Mouse (Mus musculus) B cell, adult 2 months (primary cell): ENCODE measurements around the gene Paqr8.
"Not testable (repeated sequence)": the region's sequence is repeated elsewhere in the genome, so short reads cannot be mapped to it uniquely, and the experiment has no call there.

ENCODE experiments used
- DNase-seq, 2 experiments: peaks; one replicate each; pipeline ENCODE4 v3.0.0; 2022

Paqr8 gene

DNA sequence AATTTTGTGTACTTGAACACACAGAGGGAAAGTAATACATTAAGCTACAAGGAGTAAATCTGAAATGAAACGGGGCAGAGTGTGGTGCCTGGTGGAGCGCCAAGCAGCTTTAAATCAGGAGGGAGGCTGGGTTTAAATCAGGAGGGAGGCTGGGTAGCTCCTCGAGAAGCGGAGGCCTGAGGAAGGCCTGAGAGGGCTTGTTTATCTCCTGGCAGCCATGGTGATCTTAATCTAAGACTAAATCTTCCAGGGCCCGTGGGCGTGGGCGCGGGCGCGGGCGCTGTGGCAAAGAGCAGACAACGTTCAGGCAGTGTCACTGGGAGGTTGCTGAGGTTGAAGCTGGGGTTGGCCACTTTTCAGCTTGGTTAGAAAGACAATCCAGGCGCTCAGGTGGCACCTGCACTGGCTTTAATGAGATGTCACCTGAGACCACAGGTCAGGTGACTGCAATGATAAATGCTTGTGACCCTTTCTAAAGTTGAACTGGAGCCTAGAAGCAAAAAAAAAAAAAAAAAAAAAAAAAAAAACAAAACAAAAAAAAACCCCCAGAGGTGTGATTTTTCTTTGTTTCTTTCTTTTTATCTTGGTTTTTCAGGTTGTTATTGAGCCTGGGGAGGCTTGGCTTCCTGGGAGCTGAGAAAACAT is 22.2 kb downstream of the Paqr8 start:
- no peak for DNase-seq

DNA sequence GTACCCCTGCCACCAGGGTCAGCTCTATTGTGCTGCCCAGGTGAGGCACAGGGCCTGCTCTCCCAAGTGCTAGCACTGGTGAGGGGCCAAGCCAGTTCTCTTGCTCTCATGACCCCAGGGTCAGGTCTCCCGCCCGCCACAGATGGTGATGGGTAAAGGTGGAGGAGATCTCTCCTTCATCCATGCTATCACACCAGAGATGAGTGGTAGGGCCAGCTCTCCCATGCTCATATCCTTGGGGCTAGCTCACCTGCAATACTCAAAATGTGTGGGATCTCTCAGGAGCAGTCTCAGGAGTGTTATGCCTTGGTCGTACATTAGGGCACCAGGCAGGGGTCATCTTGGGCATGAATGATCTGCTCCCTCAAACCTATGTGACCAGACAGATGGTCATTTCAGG is 24.4 kb downstream of the Paqr8 start:
- no peak for DNase-seq

DNA sequence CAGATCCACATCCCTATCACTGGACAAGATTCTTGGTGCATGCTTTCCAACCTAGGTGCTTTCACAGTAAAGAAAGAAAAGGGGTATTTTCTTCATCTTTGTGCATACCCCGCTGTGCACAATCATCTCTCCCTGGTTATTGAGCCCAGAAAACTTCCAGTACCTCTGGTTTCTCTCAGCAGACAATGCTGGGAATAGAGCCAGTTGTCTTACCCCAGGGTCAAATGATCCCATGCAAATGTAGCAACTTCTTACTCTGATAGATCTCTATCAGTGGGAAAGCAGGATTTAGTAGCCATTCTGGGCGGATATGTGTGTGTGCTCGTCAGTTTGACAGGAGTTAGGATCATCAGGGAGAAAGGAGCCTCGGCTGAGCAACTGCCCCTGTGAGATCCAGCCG is 25.2 kb downstream of the Paqr8 start:
- no peak for DNase-seq

DNA sequence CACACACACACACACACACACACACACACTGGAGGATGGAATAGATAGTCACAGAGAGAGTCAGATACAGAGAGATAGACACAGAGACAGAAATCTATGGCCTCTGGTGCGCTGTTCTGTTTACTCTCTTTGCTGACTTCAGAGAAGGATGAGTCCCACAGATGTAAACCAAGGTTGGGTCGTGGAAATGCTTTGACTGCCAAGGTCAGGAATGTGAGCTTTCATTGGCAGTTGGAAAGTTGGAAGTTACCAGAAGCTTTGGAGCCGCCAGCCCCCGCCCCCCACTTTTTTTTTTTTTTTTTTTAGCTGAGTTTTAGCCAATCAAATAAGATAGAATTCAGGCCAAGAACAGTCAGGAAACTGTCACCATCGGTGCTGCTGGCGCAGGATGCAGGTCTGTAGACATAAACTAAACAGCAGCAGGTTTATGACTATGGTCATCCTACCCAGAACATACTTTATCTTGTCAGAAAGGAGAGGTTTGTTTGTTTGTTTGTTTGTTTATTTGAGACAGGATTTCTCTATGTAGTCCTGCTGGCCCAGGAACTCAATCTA is 27.2 kb downstream of the Paqr8 start:
- DNase-seq = no peak

DNA sequence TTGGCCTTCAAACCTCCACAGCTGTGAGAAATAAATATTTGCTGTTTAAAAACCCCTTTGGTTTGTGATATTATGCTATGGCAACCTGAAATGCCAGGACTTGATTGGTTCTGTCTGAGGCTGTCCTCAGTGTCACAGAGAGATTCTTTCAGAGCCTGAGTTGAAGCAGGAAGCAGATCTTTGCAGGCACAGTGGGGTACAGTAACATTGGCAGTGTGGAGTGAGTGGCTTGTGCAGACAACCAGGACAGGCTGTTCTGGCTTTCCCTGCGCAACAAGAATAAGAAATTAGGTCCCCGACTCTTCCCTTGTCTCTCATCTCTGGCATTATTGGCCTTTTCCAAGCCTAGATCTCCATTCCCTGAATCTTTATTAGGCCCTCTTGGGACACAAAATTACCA is 29.3 kb downstream of the Paqr8 start:
- no peak for DNase-seq

DNA sequence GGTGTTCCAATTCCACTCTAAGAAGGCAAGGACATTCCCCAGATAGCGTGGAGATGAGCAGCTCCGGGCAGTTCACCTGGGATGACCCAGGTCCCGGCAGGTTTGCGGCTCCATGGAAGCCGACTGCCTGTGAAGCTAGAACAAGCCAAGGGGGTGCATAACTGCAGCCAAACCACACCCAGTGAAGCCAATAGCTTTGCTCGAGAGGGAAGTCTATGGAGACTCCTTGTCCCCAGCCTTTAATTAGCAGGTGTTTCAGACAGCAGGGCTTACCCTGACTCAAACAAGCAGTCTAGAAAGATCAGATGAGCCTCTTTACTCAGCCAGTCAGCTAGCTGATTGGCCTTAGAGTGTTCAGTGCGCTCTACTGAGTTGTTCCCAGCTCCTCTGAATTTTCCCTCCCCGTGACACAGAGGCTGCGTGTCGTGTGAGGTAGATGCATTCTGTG is 30.7 kb downstream of the Paqr8 start:
- no peak for DNase-seq

DNA sequence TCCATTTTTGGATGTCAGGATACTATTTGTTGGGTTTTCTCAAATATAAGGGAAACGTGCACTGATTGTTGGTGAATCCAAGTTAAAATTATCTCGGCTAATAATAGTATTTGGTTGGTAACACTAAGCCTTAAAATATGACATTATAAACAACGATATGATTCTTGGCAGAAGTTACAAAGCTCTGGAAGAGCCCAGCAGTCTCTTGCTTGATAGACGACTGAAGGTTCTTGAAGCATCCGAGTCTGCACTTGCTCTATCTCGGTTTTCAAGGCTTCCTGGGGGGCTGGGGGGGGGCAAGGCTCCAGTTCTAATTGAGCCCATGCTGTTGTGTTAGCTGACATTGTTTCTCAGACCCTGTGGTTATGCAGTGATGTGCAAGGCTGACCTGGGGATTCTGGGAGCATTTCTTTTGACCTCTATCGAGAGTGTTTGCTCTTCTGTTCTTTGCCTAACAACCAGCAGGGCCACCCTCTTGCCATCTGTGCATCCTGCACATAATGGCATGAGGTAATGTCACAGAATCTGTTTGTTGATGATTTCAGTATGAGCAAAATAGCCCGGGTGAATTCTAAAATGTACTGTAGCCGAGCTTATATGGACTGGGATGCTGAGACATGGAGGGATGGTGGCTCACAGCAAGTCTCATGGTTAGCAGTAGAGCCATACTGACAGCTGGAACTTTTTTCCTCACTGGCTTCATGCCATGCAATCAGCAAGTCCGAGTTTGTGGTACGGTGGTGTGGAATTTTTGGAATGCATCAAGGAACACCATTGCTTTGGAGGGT is 32.4 kb downstream of the Paqr8 start:
- DNase-seq = no peak

DNA sequence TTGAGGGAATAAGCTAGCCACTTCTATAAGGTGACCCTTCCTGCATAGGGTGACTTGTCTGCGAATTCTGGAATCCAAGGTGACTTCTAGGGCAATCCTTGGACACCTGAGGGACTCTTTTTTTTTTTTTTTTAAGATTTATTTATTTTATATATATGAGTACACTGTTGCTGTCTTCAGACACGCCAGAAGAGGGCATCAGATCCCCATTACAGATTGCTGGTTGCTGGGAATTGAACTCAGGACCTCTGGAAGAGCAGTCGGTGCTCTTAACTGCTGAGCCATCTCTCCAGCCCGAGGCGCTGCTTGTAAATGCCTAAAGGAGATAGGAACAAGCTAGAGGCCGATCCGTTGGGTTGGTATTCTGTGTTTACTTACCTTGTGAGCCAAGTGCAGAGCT is 34.9 kb downstream of the Paqr8 start:
- DNase-seq = not testable (repeated sequence)

DNA sequence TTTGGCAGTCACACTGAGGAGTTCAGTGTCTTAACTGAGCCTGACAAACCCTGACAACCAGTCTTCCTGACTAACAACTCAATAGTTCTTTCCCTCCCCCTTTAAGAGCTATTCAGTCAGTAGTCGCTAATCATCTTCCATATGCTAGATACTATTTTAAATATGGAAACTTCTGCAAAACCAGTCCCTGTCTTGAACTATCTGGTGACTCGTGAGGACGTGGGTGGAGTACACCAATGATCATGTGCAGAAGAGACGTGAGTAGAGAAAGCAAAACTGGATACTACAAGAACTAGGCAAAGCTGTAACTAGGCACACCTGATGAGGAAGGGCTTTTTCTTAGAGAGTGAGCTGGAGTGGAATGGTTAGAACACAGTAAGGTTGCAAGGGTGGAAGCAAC is 35.5 kb downstream of the Paqr8 start:
- no peak for DNase-seq

DNA sequence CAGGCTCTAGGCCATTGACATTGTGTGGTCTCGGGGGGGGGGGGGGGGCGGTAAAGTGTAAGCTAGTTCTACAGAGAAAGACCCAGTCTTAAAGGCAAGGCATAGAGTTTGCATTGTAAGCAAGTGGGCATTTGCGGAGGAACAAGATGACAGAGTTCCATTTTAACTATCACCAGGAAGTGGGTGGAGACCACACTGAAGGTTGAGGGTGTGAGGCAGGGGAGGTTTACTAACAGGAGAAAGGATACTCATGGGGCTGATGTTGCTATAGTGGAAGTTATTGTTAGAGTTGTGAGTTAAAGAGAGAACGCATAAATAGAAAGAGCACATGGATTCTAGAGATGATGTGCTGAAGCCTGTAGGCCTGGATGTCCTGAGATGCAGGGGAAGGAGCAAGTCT is 36.0 kb downstream of the Paqr8 start:
- no peak for DNase-seq

DNA sequence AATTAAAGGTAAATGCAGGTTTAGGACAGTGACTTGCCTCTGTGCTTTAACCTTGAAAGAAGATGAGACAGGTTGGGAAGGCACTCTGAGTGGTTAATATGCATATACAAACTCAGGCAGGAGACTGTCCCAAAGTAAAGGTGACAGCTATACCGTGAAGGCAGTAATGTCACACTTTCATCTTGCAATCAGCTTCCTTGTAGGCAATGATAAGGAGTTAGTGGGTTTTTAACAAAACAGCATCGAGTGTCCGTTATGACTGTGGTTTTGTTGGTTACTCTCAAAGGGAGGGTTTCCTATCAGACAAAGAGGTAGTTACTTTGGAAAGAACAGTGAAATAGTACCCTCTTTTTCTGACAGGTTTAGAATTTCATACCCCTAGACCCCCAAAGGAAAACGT is 38.1 kb downstream of the Paqr8 start:
- no peak for DNase-seq

DNA sequence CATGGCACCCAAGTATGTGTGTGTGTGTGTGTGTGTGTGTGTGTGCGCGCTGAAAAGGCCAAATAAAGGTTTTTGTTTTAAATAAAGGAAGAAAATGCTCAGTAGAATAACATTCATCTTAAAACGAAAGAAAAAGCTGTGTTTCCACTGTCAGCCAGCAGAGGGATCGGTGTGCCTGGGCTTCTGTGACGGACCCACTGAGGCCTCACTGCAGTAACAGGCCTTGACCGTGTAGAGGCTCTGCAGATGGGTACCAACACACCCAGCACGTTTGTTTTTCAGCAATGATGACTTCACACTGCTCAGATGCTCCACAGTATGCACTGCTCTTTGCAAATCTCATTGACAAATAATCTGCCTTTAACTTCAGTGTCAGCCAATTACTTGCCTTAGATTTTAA is 43.1 kb downstream of the Paqr8 start:
- DNase-seq = peak; percentile 73 to 74

DNA sequence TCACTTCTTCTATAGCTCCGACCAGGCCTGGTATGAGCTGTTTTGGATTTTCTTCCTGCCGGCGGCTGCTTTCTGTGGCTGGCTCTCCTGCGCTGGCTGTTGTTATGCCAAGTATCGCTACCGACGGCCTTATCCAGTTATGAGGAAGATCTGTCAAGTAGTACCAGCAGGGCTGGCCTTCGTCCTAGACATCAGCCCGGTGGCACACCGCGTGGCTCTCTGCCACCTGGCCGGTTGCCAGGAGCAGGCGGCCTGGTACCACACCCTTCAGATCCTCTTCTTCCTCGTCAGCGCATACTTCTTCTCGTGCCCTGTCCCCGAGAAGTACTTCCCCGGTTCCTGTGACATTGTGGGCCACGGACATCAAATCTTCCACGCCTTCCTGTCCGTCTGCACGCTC is 44.7 kb downstream of the Paqr8 start:
- DNase-seq = no peak

DNA sequence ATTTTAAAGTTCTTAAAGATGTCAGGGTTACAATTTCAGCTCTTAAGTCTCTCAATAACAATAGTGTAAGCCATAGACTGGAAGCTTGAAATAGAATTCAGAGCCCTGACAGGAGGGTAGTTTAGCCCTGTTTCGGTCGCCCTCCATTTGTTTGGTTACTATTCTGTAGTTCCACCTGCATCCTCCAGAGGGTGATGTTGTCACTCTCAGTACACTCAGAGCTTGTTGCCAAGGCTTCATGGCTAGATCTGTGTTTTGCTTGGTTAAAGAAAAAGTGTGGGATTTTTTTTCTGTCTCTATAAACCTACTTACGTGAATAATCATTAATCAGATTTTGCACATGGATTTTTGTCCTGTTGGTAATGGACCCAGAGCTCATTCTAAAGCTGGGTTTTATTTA is 48.6 kb downstream of the Paqr8 start:
- DNase-seq = peak; percentile 69 to 73

DNA sequence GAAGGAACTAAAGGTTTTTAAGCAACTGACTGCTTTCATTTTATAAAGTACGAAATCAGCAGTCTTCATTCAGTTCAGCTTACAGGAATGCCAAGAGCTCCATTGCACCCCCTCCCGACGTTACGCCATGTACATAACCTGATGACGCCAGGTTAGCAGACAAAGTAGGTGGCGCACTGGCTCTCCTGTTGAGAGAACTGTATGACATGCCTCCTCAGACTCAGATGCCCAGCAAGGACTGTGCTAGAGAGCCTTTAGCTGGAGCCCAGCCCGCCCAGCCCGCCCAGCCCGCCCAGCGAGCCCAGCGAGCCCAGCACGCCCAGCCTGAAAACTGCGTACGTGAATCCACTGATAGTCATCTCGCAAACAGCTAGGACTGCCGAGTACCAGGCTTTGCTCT is 49.7 kb downstream of the Paqr8 start:
- DNase-seq = peak; percentile 48 to 56

DNA sequence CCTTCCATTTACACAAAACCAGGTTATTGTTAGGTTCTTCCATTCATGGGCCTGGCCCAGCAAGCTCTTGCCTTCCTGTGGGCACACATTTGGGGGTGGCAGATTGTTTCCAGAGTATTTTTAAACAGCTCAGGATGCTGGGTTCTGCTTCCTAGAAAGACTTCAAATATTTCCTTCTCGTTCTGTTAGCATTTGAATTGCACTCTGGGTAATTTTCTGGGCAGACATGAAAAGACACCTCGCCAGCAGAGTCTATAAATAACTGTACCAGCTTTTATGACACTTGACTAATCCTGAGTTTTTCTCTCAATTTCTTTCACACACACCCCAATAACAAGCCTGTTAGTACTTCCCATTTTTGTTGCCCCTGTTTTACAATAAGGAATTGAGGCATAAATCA is 50.9 kb downstream of the Paqr8 start:
- no peak for DNase-seq

DNA sequence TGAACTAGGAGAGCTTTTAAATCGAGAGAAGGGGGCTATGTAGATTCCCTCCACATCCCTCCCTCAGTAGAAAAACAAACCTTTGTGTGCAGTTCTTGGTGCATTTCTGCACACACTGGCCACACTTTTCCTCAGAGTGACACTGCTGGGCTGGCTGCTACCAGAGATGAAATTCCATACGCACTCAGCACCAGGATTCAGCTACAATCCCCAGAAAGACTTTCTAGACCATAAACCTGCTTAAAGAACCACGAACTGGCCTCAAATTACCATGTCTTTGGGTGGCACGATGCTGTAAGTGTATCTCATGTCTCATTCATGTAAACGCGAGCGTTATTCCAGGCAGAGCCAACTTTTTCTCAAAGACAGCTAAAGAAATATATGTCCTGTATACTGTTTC is 51.5 kb downstream of the Paqr8 start:
- no peak for DNase-seq

DNA sequence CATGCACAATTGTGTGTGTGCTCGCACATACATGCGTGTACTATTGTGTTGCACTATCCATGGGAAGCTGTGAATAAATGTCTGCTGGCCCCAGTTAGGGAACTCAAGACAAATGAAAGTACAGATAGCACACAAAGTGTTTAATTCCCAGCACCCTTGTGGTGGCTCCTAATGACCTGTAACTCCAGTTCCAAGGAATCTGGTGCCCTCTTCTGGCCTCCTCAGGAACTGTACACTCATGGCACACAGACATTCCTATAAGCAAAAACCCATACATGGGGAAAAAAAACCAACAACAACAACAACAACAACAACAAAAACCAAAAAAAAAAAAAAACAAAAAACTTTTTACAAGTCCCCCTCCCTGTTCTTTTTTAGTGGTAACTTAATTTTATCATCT is 52.6 kb downstream of the Paqr8 start:
- DNase-seq = no peak

DNA sequence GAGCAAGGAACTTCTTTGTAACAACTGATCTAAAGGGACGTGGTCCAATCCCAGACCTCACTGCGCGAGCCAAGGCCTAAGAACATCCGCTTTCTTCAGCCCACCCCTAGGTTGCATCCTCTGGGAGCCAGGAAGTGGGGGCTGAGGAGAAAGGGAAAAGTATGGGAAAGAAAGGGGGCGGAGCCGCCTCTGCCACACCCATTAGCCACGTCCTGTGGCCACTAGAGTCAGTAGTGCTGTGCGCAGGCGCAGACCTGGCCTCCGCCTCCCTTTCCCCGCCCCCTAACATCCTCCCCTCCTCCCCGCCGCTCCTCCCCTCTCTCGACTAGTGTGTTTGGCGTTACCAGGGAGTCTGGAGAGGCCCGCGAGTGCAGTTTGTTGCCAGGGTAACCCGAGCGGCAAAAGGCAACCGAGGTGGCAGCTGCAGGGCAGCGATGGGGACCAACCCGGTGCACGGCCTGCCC is 60.9 kb downstream of the Paqr8 start, which contains the start of gene Efhc1:
TSS of gene Efhc1 (plus strand) at position 327 of the 464 bp plus-strand sequence.
- peak; percentile 78 to 81 for DNase-seq

DNA sequence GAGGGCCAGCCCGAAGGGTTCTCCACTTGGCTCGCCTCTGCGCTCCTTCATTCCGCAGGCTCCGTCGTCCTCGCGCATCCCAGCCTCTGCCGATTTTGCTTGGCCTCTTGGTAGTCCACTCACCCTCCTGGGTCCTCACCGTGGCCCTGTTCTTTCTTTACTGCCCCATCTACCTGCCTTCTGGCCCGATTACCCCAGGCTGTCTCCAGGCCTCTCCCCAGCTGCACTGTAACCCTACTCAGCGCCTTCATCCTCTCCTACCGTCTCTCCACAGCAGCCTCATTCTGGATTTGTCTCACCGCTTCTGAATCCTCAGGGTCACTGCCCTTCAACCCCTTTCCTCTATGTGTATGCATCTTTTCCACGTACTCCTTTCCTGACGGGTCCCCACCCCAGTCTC is 61.4 kb downstream of the Paqr8 start:
- DNase-seq = no peak

DNA sequence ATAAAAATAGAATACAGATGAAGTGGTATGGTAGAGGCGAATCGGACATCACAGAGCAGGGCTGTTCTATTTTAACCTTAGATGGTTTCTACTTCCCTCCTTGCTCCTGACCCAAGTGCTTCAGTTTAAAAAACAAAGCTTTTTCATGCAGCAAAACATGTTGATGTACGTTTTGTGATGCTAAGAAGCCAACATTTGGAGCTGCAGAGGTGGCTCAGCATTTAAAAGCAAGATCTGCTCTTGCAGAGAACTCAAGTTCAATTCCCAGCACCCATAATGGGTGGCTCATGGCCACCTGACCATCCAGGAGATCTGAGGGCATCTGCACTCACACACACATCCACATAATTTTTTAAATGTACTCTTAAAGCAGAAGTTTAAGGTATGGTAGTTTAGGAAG is 64.5 kb downstream of the Paqr8 start:
- DNase-seq = no peak

DNA sequence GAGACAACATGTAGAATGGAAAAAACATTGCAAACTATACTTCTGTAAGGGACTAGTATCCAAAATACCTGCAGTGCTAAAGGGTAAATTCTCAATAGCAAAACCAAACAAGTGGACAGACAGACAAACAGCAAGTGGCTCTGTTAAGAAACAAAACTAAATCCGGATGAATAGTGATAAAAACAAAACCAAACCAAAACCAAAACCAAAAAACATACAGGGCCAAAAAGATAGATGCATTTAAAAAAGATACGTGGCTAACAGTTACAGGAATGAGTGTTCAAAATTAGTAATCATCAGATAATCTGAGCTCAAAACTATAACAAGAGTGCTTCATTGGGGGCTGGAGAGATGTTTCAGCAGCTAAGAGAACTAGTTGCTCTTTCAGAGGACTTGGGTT is 79.2 kb downstream of the Paqr8 start:
- DNase-seq = no peak

DNA sequence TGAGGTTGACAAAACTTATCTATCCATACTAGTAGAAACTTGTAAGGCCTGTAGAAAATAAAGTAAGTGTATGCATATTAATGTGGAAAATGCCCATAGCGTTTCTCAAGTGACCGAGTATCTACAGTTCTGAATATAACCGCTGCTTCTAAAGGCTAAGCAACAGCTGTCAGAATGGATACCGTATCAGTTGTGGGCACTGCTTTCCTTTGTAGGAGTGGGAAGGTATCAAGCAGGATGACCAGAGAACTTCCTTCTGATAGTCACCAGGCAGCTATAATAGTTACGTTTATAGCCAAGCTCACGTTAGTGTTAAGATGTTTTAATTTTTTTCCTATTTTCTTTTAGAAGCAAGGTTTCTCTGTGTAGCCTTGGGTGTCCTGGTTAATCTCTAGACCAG is 83.0 kb downstream of the Paqr8 start:
- DNase-seq = no peak
